Mouse (Mus musculus): ENCODE results near the gene Elmo1. TPM values are rescaled to one million over a fixed set of nuclear protein-coding genes. Genes with fewer than 3 reads are reported as not detected.

The Elmo1 gene
- polyA plus RNA-seq, 1 experiment from 2014 or later: 43.2 TPM

DNA sequence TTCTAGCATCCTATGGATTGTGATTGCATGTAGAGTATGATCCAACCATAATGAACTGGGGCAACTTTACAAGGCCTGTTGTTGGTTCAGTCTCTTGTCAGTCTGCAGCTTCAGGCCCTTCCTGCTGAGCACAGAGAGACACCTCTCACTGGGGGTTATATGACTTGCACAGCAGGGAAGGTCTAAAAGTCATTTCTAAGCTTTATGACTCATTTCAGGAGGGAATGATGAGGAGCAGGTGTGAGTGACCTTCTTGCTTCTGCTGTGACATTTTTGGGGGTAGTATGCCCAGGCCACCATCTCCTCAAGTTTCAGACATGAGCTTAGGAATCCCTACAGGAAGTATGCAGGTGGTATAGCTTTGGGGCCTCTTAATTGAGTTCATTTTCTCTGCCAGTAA, 46.4 kb downstream of the Elmo1 start:
- ATAC-seq: no peak
- H3K36me3 ChIP-seq (ENCODE audit: control insufficient read depth, insufficient read depth, low read length): no peaks in the 10 kb centered on the region
- peaks cover 9% of the 10 kb centered on the region for H3K4me1 ChIP-seq (ENCODE audit: control insufficient read depth, insufficient read depth, low read length)
- H3K27ac ChIP-seq (ENCODE audit: low read length): no peak overlapping the region
- no peaks in the 10 kb centered on the region for H3K27me3 ChIP-seq (ENCODE audit: control insufficient read depth, insufficient read depth, low read depth, low read length)
- no peak overlapping the region for H3K4me3 ChIP-seq (ENCODE audit: low read depth, low read length)
- H3K9me3 ChIP-seq (replicated peaks; ENCODE audit: control insufficient read depth, low read length, poor library complexity, severe bottlenecking): no peaks in the 10 kb centered on the region
- no peak overlapping the region for H3K4me2 ChIP-seq (ENCODE audit: low read length)
- no peak overlapping the region for H3K9ac ChIP-seq (ENCODE audit: low read depth, low read length)

- no peak for ATAC-seq
- Histone ChIP-seq H3K36me3 (ENCODE audit: control insufficient read depth, insufficient read depth, low read length) (no peaks in the 10 kb centered on the region), H3K9ac (ENCODE audit: low read depth, low read length) (no peak overlapping the region), H3K27me3 (ENCODE audit: control insufficient read depth, insufficient read depth, low read depth, low read length) (no peaks in the 10 kb centered on the region), H3K27ac (ENCODE audit: low read length) (no peak overlapping the region), H3K4me3 (ENCODE audit: low read depth, low read length) (no peak overlapping the region), H3K9me3 (replicated peaks; ENCODE audit: control insufficient read depth, low read length, poor library complexity, severe bottlenecking) (no peaks in the 10 kb centered on the region), H3K4me2 (ENCODE audit: low read length) (no peak overlapping the region), H3K4me1 (ENCODE audit: control insufficient read depth, insufficient read depth, low read length) (peaks cover 9% of the 10 kb centered on the region)
- 34% methylated on average over 3 of the region's 3 CpGs for WGBS
Observed at GRCm38 (mm10) chr13:20138466-20138865, 48.1 kb downstream of the Elmo1 start.

DNA sequence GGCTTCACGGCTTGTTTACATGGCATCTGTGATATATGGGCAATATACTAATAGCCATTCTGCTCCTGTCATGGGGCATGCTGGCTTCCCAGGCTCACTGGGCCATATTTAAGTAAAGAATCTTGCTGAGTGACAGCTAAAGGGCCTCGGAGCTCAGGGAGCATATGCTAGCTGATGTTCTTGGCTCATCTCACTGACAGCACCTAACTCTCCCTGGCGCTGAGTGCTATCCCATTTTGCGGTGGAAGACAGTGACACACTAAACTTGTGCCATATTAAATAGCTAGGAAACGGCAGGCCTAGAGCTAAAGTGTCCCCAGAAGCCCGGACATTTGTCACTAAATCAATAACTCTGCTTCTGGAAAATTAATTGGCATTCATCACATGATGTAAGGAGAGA, 48.7 kb downstream of the Elmo1 start:
- H3K9ac ChIP-seq (ENCODE audit: low read depth, low read length): no peak overlapping the region
- H3K4me2 ChIP-seq (ENCODE audit: low read length): no peak overlapping the region
- H3K27me3 ChIP-seq (ENCODE audit: control insufficient read depth, insufficient read depth, low read depth, low read length): no peaks in the 10 kb centered on the region
- H3K36me3 ChIP-seq (ENCODE audit: control insufficient read depth, insufficient read depth, low read length): no peaks in the 10 kb centered on the region
- 0 out of 2 replicates have a peak, but pooled peaks have one; percentile 47 for ATAC-seq
- WGBS: 70% methylated on average over 6 of the region's 6 CpGs
- H3K9me3 ChIP-seq (replicated peaks; ENCODE audit: control insufficient read depth, low read length, poor library complexity, severe bottlenecking): no peaks in the 10 kb centered on the region
- H3K27ac ChIP-seq (ENCODE audit: low read length): no peak overlapping the region
- no peak overlapping the region for H3K4me3 ChIP-seq (ENCODE audit: low read depth, low read length)
- H3K4me1 ChIP-seq (ENCODE audit: control insufficient read depth, insufficient read depth, low read length): peaks cover 5% of the 10 kb centered on the region

DNA sequence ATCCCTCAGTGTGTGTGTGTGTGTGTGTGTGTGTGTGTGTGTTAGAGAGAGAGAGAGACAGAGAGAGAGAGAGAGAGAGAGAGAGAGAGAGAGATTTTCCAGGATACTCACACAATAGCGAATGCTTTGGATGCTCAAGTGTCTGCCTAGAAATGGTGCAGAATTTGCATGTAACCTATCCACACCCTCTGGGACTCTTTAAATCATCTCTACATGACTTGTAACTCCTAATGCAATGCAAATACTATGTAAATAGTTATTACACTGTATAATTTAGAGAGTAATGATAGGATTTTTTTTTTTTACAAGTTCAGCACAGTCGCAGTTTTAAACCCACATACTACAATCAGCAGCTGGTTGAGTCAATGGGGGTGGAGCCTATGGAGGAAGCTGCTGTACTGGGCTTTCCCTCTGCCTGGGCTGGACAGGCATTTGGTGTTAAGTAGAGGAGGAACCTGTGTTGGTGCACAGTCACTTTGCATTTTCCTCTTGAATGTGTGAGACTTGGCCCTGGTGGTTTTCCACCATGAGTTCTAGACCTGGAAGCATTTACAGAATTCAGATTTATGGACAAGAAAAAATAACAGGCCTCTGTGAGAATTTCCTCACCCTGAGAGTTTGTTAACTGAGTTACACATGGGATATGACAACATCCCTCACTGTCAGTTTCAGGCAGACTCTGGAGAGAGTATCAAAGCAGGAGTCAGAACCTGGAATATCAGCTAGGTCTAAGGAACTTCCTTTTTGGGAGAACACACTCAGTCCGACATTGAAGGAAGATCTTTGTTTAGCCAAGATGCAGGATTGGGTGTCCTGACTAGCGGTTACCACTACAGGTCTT, 49.6 kb downstream of the Elmo1 start:
- Histone ChIP-seq H3K4me3 (ENCODE audit: low read depth, low read length) (no peak overlapping the region), H3K4me1 (ENCODE audit: control insufficient read depth, insufficient read depth, low read length) (peaks cover 5% of the 10 kb centered on the region), H3K27me3 (ENCODE audit: control insufficient read depth, insufficient read depth, low read depth, low read length) (no peaks in the 10 kb centered on the region), H3K4me2 (ENCODE audit: low read length) (no peak overlapping the region), H3K27ac (ENCODE audit: low read length) (no peak overlapping the region), H3K36me3 (ENCODE audit: control insufficient read depth, insufficient read depth, low read length) (no peaks in the 10 kb centered on the region), H3K9me3 (replicated peaks; ENCODE audit: control insufficient read depth, low read length, poor library complexity, severe bottlenecking) (no peaks in the 10 kb centered on the region), H3K9ac (ENCODE audit: low read depth, low read length) (no peak overlapping the region)
- 79% methylated on average over 4 of the region's 4 CpGs for whole genome bisulfite sequencing
- ATAC-seq: peak; percentile 47; the same call in 1 of the 2 replicates

- no peak for ATAC-seq
- Histone ChIP-seq H3K4me1 (ENCODE audit: control insufficient read depth, insufficient read depth, low read length) (peaks cover 5% of the 10 kb centered on the region), H3K36me3 (ENCODE audit: control insufficient read depth, insufficient read depth, low read length) (no peaks in the 10 kb centered on the region), H3K27ac (ENCODE audit: low read length) (no peak overlapping the region), H3K4me2 (ENCODE audit: low read length) (no peak overlapping the region), H3K9ac (ENCODE audit: low read depth, low read length) (no peak overlapping the region), H3K4me3 (ENCODE audit: low read depth, low read length) (no peak overlapping the region), H3K27me3 (ENCODE audit: control insufficient read depth, insufficient read depth, low read depth, low read length) (no peaks in the 10 kb centered on the region), H3K9me3 (replicated peaks; ENCODE audit: control insufficient read depth, low read length, poor library complexity, severe bottlenecking) (no peaks in the 10 kb centered on the region)
- 29% methylated on average over 1 of the region's 1 CpGs for WGBS
Observed at GRCm38 (mm10) chr13:20142637-20143036, 52.2 kb downstream of the Elmo1 start.

DNA sequence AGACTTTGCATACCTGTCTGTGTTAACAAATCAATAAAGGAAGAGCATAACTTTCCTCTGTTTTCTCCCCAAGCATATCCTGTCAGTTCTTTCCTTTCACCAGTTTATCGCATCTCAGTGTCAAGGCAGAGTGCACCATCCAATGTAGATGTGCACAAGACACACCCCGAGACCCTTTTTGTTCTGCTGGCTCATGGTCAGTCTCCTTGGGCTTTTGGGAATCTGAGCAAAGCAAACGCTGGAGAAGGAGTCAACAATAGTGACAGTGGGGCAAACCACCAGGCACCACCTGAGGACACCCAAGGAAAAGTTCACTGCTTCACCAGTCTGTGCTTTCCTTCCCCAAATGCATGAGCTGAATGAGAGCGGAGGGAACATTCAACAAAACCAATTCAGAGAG, 56.5 kb downstream of the Elmo1 start:
- WGBS: 93% methylated on average over 4 of the region's 4 CpGs
- Histone ChIP-seq H3K9ac (ENCODE audit: low read depth, low read length) (no peak overlapping the region), H3K9me3 (replicated peaks; ENCODE audit: control insufficient read depth, low read length, poor library complexity, severe bottlenecking) (no peaks in the 10 kb centered on the region), H3K4me3 (ENCODE audit: low read depth, low read length) (no peak overlapping the region), H3K4me2 (ENCODE audit: low read length) (no peak overlapping the region), H3K27me3 (ENCODE audit: control insufficient read depth, insufficient read depth, low read depth, low read length) (no peaks in the 10 kb centered on the region), H3K36me3 (ENCODE audit: control insufficient read depth, insufficient read depth, low read length) (no peaks in the 10 kb centered on the region), H3K4me1 (ENCODE audit: control insufficient read depth, insufficient read depth, low read length) (no peaks in the 10 kb centered on the region), H3K27ac (ENCODE audit: low read length) (no peak overlapping the region)
- ATAC-seq: no peak

GRCm38 (mm10) chr13:20147736-20148135, 57.3 kb downstream of the Elmo1 start:
- ATAC-seq: no peak
- Histone ChIP-seq H3K9ac (ENCODE audit: low read depth, low read length) (no peak overlapping the region), H3K36me3 (ENCODE audit: control insufficient read depth, insufficient read depth, low read length) (no peaks in the 10 kb centered on the region), H3K4me1 (ENCODE audit: control insufficient read depth, insufficient read depth, low read length) (no peaks in the 10 kb centered on the region), H3K9me3 (replicated peaks; ENCODE audit: control insufficient read depth, low read length, poor library complexity, severe bottlenecking) (no peaks in the 10 kb centered on the region), H3K4me3 (ENCODE audit: low read depth, low read length) (no peak overlapping the region), H3K4me2 (ENCODE audit: low read length) (no peak overlapping the region), H3K27ac (ENCODE audit: low read length) (no peak overlapping the region), H3K27me3 (ENCODE audit: control insufficient read depth, insufficient read depth, low read depth, low read length) (no peaks in the 10 kb centered on the region)
- WGBS: 85% methylated on average over 4 of the region's 4 CpGs

DNA sequence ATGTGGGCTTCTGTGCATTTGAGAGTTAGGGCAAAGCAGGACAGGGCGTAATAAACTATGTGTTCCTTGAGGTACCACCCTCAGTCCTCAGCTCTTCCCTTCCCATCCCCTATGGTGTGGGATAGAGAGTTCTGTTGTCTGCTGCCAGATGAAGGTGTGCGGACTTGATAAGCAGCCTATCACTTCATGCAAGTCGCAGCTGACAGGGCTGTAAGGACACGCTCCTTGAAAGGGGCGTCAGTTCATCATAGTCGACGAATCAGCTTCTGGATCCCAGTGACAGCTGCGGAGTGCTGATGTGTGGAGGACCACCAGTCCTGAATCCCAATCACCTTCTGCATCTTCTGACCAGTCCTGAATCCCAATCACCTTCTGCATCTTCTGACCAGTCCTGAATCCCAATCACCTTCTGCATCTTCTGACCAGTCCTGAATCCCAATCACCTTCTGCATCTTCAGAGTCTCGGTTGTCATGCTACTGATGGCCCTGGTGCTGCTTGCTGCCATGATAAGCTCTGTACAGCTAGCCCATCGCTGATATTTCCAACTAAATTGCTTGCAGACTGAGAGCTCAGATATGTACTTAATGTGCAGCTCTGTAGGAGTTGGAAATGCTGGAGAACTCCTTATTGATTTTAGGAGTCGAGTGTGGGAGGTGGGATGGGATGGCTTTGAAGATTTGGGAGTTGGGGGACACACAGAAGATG, 59.9 kb downstream of the Elmo1 start:
- no peaks in the 10 kb centered on the region for H3K9me3 ChIP-seq (replicated peaks; ENCODE audit: control insufficient read depth, low read length, poor library complexity, severe bottlenecking)
- no peak overlapping the region for H3K4me2 ChIP-seq (ENCODE audit: low read length)
- no peaks in the 10 kb centered on the region for H3K36me3 ChIP-seq (ENCODE audit: control insufficient read depth, insufficient read depth, low read length)
- no peaks in the 10 kb centered on the region for H3K27me3 ChIP-seq (ENCODE audit: control insufficient read depth, insufficient read depth, low read depth, low read length)
- H3K4me1 ChIP-seq (ENCODE audit: control insufficient read depth, insufficient read depth, low read length): no peaks in the 10 kb centered on the region
- WGBS: 88% methylated on average over 11 of the region's 11 CpGs
- no peak overlapping the region for H3K9ac ChIP-seq (ENCODE audit: low read depth, low read length)
- no peak overlapping the region for H3K27ac ChIP-seq (ENCODE audit: low read length)
- ATAC-seq: peak; percentile 50; the same call in 1 of the 2 replicates
- H3K4me3 ChIP-seq (ENCODE audit: low read depth, low read length): no peak overlapping the region

DNA sequence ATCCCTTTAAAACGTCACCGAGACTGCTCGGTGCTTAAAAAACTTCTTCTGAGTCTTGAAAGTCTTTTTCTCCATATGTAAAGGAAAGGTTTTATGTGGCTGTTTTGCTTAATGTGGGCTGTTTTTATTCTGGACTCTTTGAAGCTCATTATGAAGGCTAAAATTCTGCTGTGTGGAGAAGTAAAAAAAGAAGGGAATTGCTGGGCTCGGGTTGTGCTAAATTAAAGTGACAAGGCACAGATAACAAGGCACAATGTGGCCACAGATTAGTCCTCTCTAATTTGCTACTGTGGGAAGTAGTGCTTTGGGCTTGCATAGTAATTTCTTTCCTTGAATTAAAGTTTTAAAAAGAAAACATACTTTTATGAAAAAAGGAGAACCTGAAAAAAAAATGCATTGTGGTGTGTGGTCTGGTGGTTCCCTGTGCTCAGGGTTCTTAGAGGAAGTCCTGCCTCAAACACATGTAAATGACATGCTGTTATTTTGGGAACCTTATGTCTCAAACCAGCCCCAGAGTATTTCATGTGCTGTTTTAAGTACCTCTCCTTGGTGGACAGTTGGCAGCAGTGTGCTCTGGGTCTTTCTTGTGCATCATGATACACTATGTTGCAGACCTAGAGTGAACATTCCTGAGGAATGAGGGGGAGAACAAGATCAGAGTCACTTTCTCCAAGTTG, 61.0 kb downstream of the Elmo1 start:
- Histone ChIP-seq H3K9ac (ENCODE audit: low read depth, low read length) (no peak overlapping the region), H3K4me2 (ENCODE audit: low read length) (no peak overlapping the region), H3K4me1 (ENCODE audit: control insufficient read depth, insufficient read depth, low read length) (no peaks in the 10 kb centered on the region), H3K4me3 (ENCODE audit: low read depth, low read length) (no peak overlapping the region), H3K27ac (ENCODE audit: low read length) (no peak overlapping the region), H3K36me3 (ENCODE audit: control insufficient read depth, insufficient read depth, low read length) (no peaks in the 10 kb centered on the region), H3K27me3 (ENCODE audit: control insufficient read depth, insufficient read depth, low read depth, low read length) (no peaks in the 10 kb centered on the region), H3K9me3 (replicated peaks; ENCODE audit: control insufficient read depth, low read length, poor library complexity, severe bottlenecking) (no peaks in the 10 kb centered on the region)
- no peak for ATAC-seq
- 48% methylated on average over 4 of the region's 4 CpGs for WGBS

Data from midbrain, embryonic 16.5 days (tissue).